Mouse (Mus musculus): ENCODE measurements at regions not wholly inside any gene's neighbourhood (a gene's known extent, or its start where the extent isn't known, plus 50 kb on each side); places are given as distances from the start of the nearest gene placed in this dataset.

Small RNA genes lying in the stretch of these regions (microRNA-seq; reads per million reads assigned to microRNA genes)
- 0 reads per million in 2 experiments for gene Gm47294

Measured in gastrocnemius, postnatal 10 days (tissue).